Mouse (Mus musculus): ENCODE results near the gene Bbox1.

- TF ChIP-seq SRF (IDR thresholded peaks at IDR 0.05; ENCODE audit: control insufficient read depth, insufficient read length, low read depth) (no peak), POLR2A (IDR thresholded peaks at IDR 0.05; ENCODE audit: insufficient read length, low read depth) (no peak), USF1 (IDR thresholded peaks at IDR 0.05; ENCODE audit: low read depth) (no peak), POLR2AphosphoS2 (IDR thresholded peaks at IDR 0.05; ENCODE audit: insufficient read length, low read depth) (no peak), TCF12 (IDR thresholded peaks at IDR 0.05; ENCODE audit: insufficient read depth, poor library complexity, severe bottlenecking) (no peak), CEBPB (IDR thresholded peaks at IDR 0.05; ENCODE audit: insufficient read depth, poor library complexity, severe bottlenecking) (no peak)
These were observed 37.0 kb upstream of the Bbox1 start for GRCm38 (mm10) chr2:110351406-110351805.

Data from myocyte (in vitro differentiated cells).